Mouse (Mus musculus): ENCODE data around the gene Lag3.

DNA sequence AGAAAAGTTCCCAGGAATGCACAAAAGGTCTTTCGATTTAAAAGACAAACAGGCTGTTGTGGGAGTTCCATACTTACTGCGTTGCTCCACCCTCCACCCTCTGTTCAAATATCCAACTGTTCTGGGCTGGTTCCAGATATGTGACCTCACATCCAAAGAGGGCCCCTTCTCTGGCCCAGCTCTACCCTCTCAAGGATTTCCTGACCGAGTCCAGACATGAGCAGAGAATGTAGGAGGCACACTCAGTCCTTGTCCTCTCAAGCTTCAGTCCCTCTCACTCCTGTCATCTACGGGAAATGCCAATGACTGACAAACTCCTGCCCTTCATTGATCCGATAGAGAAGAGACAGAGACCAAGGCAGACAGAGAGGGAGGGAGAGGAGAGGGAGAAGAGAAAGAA is 14.4 kb upstream of the Lag3 start:
- TF ChIP-seq CTCF (IDR thresholded peaks at IDR 0.05) (no peak), EP300 (IDR thresholded peaks at IDR 0.05) (no peak)

Measured in lung, postnatal 0 days (tissue).